7 mouse cellular contexts compared by ENCODE assay signal in genomic region chr7:99858175-99858812, GRCm38 (mm10). TPM values are rescaled to one million over a fixed set of nuclear protein-coding genes. Genes with fewer than 3 reads are reported as not detected.
DNase-seq lines count a peak whose midpoint lies in the region; ATAC-seq lines count a peak whose summit lies in the region.

No protein-coding gene starts in this region.

- WGBS in lung, embryonic 16.5 days = under 1% methylated on average over 19 of the region's 19 CpGs
- 2% methylated on average over 18 of the region's 19 CpGs for WGBS in forebrain, embryonic 11.5 days
- WGBS in liver, embryonic 11.5 days = 1% methylated on average over 19 of the region's 19 CpGs
- WGBS in stomach, embryonic 16.5 days = 1% methylated on average over 19 of the region's 19 CpGs

- peaks cover 6% of the 10 kb centered on the region; the same call in 1 of the 2 replicates for H3K36me3 ChIP-seq in lung, embryonic 16.5 days (ENCODE audit: control insufficient read depth, insufficient read depth, low read length)
- H3K36me3 ChIP-seq in forebrain, embryonic 11.5 days (ENCODE audit: control insufficient read depth, insufficient read depth, low read length) = no peaks in the 10 kb centered on the region; the same call in 1 of the 2 replicates
- peaks cover 5% of the 10 kb centered on the region; the same call in 1 of the 2 replicates for H3K36me3 ChIP-seq in liver, embryonic 11.5 days (ENCODE audit: control insufficient read depth, insufficient read depth, low read length)
- no peaks in the 10 kb centered on the region for H3K36me3 ChIP-seq in stomach, embryonic 16.5 days (ENCODE audit: control insufficient read depth, insufficient read depth, low read length)

- no peaks in the 10 kb centered on the region for H3K9me3 ChIP-seq in lung, embryonic 16.5 days (ENCODE audit: control insufficient read depth, low read length)
- H3K9me3 ChIP-seq in forebrain, embryonic 11.5 days (ENCODE audit: control insufficient read depth, low read length) = no peaks in the 10 kb centered on the region
- H3K9me3 ChIP-seq in liver, embryonic 11.5 days (ENCODE audit: control insufficient read depth, low read length) = no peaks in the 10 kb centered on the region
- H3K9me3 ChIP-seq in stomach, embryonic 16.5 days (replicated peaks; ENCODE audit: control insufficient read depth, low read length) = no peaks in the 10 kb centered on the region

- no peak for DNase-seq in lung, postnatal 10 days
- no peak for DNase-seq in forebrain, embryonic 11.5 days (ENCODE audit: low spot score)
- DNase-seq in liver, embryonic 11.5 days (ENCODE audit: low spot score) = no peak
- DNase-seq in gastrocnemius, adult 8-10 months (ENCODE audit: low spot score in 2 of 2) = no peak
- DNase-seq in left cerebral cortex, postnatal 10 days (ENCODE audit: extremely low spot score in 1 of 2, low spot score in 2 of 2) = no peak

- peak overlapping the region; percentile 72 for H3K4me3 ChIP-seq in lung, embryonic 16.5 days (ENCODE audit: low read length)
- peak overlapping the region; percentile 70 for H3K4me3 ChIP-seq in forebrain, embryonic 11.5 days (ENCODE audit: low read depth, low read length)
- peak overlapping the region; percentile 83 for H3K4me3 ChIP-seq in liver, embryonic 11.5 days (ENCODE audit: low read depth, low read length)
- peak overlapping the region; percentile 93 for H3K4me3 ChIP-seq in stomach, embryonic 16.5 days (replicated peaks; ENCODE audit: low read length)

- peak overlapping the region; percentile 6; the same call in 1 of the 2 replicates for H3K27ac ChIP-seq in lung, embryonic 16.5 days (ENCODE audit: low read length)
- no peak overlapping the region for H3K27ac ChIP-seq in forebrain, embryonic 11.5 days (ENCODE audit: low read depth, low read length)
- H3K27ac ChIP-seq in liver, embryonic 11.5 days (ENCODE audit: low read depth, low read length) = peak overlapping the region; percentile 57; the same call in 1 of the 2 replicates
- peak overlapping the region; percentile 60; the same call in 1 of the 2 replicates for H3K27ac ChIP-seq in stomach, embryonic 16.5 days (ENCODE audit: low read length)

- H3K4me1 ChIP-seq in lung, embryonic 16.5 days (replicated peaks; ENCODE audit: control insufficient read depth, insufficient read depth, low read length) = peaks cover 14% of the 10 kb centered on the region
- H3K4me1 ChIP-seq in forebrain, embryonic 11.5 days (replicated peaks; ENCODE audit: control insufficient read depth, insufficient read depth, low read length) = peaks cover 10% of the 10 kb centered on the region; the same call in 1 of the 2 replicates
- H3K4me1 ChIP-seq in liver, embryonic 11.5 days (replicated peaks; ENCODE audit: control insufficient read depth, insufficient read depth, low read length) = peaks cover 13% of the 10 kb centered on the region
- H3K4me1 ChIP-seq in stomach, embryonic 16.5 days (ENCODE audit: control insufficient read depth, insufficient read depth, low read length) = peaks cover 16% of the 10 kb centered on the region

- peak; percentile 67 for ATAC-seq in lung, embryonic 16.5 days (ENCODE audit: low read depth)
- peak; percentile 65; the same call in 1 of the 2 replicates for ATAC-seq in forebrain, embryonic 11.5 days (replicated peaks; ENCODE audit: low FRiP score)
- ATAC-seq in liver, embryonic 11.5 days (replicated peaks; ENCODE audit: low FRiP score) = peak; percentile 51
- ATAC-seq in stomach, embryonic 16.5 days (ENCODE audit: insufficient read depth, low FRiP score) = peak; percentile 38

- H3K27me3 ChIP-seq in lung, embryonic 16.5 days (ENCODE audit: control insufficient read depth, insufficient read depth, low read depth, low read length) = no peaks in the 10 kb centered on the region
- H3K27me3 ChIP-seq in forebrain, embryonic 11.5 days (ENCODE audit: control insufficient read depth, insufficient read depth, low read length) = no peaks in the 10 kb centered on the region
- no peaks in the 10 kb centered on the region for H3K27me3 ChIP-seq in liver, embryonic 11.5 days (replicated peaks; ENCODE audit: control insufficient read depth, insufficient read depth, low read length)
- H3K27me3 ChIP-seq in stomach, embryonic 16.5 days (ENCODE audit: control insufficient read depth, insufficient read depth, low read length) = no peaks in the 10 kb centered on the region

- peak overlapping the region; percentile 73 for H3K4me2 ChIP-seq in lung, embryonic 16.5 days (ENCODE audit: low read depth, low read length)
- peak overlapping the region; percentile 70 for H3K4me2 ChIP-seq in forebrain, embryonic 11.5 days (ENCODE audit: low read depth, low read length, severe bottlenecking)
- peak overlapping the region; percentile 90 for H3K4me2 ChIP-seq in liver, embryonic 11.5 days
- peak overlapping the region; percentile 91 for H3K4me2 ChIP-seq in stomach, embryonic 16.5 days (ENCODE audit: low read depth, low read length)

- peak overlapping the region; percentile 82 for H3K9ac ChIP-seq in lung, embryonic 16.5 days (ENCODE audit: low read length)
- H3K9ac ChIP-seq in forebrain, embryonic 11.5 days (ENCODE audit: low read length) = peak overlapping the region; percentile 82
- H3K9ac ChIP-seq in liver, embryonic 11.5 days (ENCODE audit: low read depth, low read length) = peak overlapping the region; percentile 90
- peak overlapping the region; percentile 91 for H3K9ac ChIP-seq in stomach, embryonic 16.5 days (ENCODE audit: low read length)

- intact Hi-C loops in left cerebral cortex, postnatal 10 days (cut with DNase I) = no loop called here

RNA-seq across cellular contexts. Expression of gene Xrra1, which starts 0.6 kb away (rescaled TPM):
- polyA plus RNA-seq in lung, embryonic 16.5 days (2015; fragmentation: Nextera tagmentation; extraction: Ambion mirVana) = 0.28 and 0.54 TPM in 2 replicates
- 0.56 and 0.61 TPM in 2 replicates for polyA plus RNA-seq in forebrain, embryonic 11.5 days (2014; fragmentation: Nextera tagmentation; extraction: Ambion mirVana)
- 0.10 and 0.17 TPM in 2 replicates for polyA plus RNA-seq in liver, embryonic 11.5 days (2014; fragmentation: Nextera tagmentation; extraction: Ambion mirVana)
- 0.22 and 0.31 TPM in 2 replicates for polyA plus RNA-seq in stomach, embryonic 16.5 days (2015; fragmentation: Nextera tagmentation; extraction: Ambion mirVana)
- total RNA-seq in gastrocnemius, adult 8-10 months (2022) = under 1 TPM; 0.31 to 0.80 (median 0.74) TPM
- total RNA-seq in left cerebral cortex, postnatal 10 days (2021) = 1 to 10 TPM; 1.3 to 1.5 TPM

RNA-seq across cellular contexts. Expression of gene Spcs2, which starts 5.0 kb away (rescaled TPM):
- polyA plus RNA-seq in lung, embryonic 16.5 days (2015; fragmentation: Nextera tagmentation; extraction: Ambion mirVana) = 397 and 399 TPM in 2 replicates
- 332 and 344 TPM in 2 replicates for polyA plus RNA-seq in forebrain, embryonic 11.5 days (2014; fragmentation: Nextera tagmentation; extraction: Ambion mirVana)
- polyA plus RNA-seq in liver, embryonic 11.5 days (2014; fragmentation: Nextera tagmentation; extraction: Ambion mirVana) = 301 and 312 TPM in 2 replicates
- 370 and 373 TPM in 2 replicates for polyA plus RNA-seq in stomach, embryonic 16.5 days (2015; fragmentation: Nextera tagmentation; extraction: Ambion mirVana)
- total RNA-seq in gastrocnemius, adult 8-10 months (2022) = 100 to 1,000 TPM in 2 of 4 experiments, 10 to 100 TPM in 2; 80.9 to 103 (median 97.5) TPM
- 10 to 100 TPM; 79.7 to 86.7 TPM for total RNA-seq in left cerebral cortex, postnatal 10 days (2021)

RNA-seq across cellular contexts. Expression of gene Neu3, which starts 30.1 kb away (rescaled TPM):
- 6.8 and 9.0 TPM in 2 replicates for polyA plus RNA-seq in lung, embryonic 16.5 days (2015; fragmentation: Nextera tagmentation; extraction: Ambion mirVana)
- polyA plus RNA-seq in forebrain, embryonic 11.5 days (2014; fragmentation: Nextera tagmentation; extraction: Ambion mirVana) = 1.2 and 2.3 TPM in 2 replicates
- 5.4 and 5.9 TPM in 2 replicates for polyA plus RNA-seq in liver, embryonic 11.5 days (2014; fragmentation: Nextera tagmentation; extraction: Ambion mirVana)
- 6.8 and 7.5 TPM in 2 replicates for polyA plus RNA-seq in stomach, embryonic 16.5 days (2015; fragmentation: Nextera tagmentation; extraction: Ambion mirVana)
- total RNA-seq in gastrocnemius, adult 8-10 months (2022) = 1 to 10 TPM; 2.7 to 3.5 (median 2.9) TPM
- 1 to 10 TPM; 2.7 to 3.1 TPM for total RNA-seq in left cerebral cortex, postnatal 10 days (2021)
